Mouse (Mus musculus) layer of hippocampus, adult 2 months (tissue): Measurements from ENCODE around the gene Elf2. TPM values are rescaled to one million over a fixed set of nuclear protein-coding genes. Genes with fewer than 3 reads are reported as not detected.

Experiments used
- DNase-seq, 2 experiments: peaks; one replicate each; pipeline ENCODE4 v3.0.0; 2022; ENCODE audit warnings: low spot score in 2 of 2
- H3K27ac ChIP-seq: fragments of 200-600 bp; 2 replicates; pipeline ENCODE4 v1.8.1; 2022
- H3K4me3 ChIP-seq: fragments of 200-600 bp; 2 replicates; pipeline ENCODE4 v1.8.1; 2022; ENCODE audit warnings: mild to moderate bottlenecking
- CTCF ChIP-seq: fragments of 200-600 bp; conservative IDR thresholded peaks from 2 replicates; pipeline ENCODE4 v1.8.1; 2022; ENCODE audit warnings: antibody characterized with exemption, mild to moderate bottlenecking, moderate library complexity
- total RNA-seq, 2 experiments: library from RNA; stranded (reverse); gene quantifications; 2 replicates each; pipeline ENCODE4 v1.2.3; 2021

The Elf2 gene
- total RNA-seq, 2 experiments from 2014 or later: 54.6 to 54.9 TPM

- TF ChIP-seq CTCF: peak; percentile 59
Observed at GRCm38 (mm10) chr3:51373544-51373943, 33.1 kb upstream of the Elf2 start.

GRCm38 (mm10) chr3:51372883-51373282 lies 32.4 kb upstream of the Elf2 start:
- no peak for TF ChIP-seq CTCF
- no peak overlapping the region for H3K4me3 ChIP-seq
- no peak for DNase-seq
- H3K27ac ChIP-seq: no peak overlapping the region

More at GRCm38 (mm10) chr3:51373544-51373943, 33.1 kb upstream of the Elf2 start:
- Histone ChIP-seq H3K27ac (no peak overlapping the region), H3K4me3 (no peak overlapping the region)
- no peak for DNase-seq

GRCm38 (mm10) chr3:51371826-51372225 lies 31.4 kb upstream of the Elf2 start:
- H3K4me3 ChIP-seq: no peak overlapping the region
- no peak for TF ChIP-seq CTCF

GRCm38 (mm10) chr3:51368011-51368410 lies 27.5 kb upstream of the Elf2 start:
- H3K27ac ChIP-seq: no peak overlapping the region
- no peak for DNase-seq
- no peak for TF ChIP-seq CTCF
- no peak overlapping the region for H3K4me3 ChIP-seq

More at GRCm38 (mm10) chr3:51371826-51372225, 31.4 kb upstream of the Elf2 start:
- DNase-seq: no peak
- H3K27ac ChIP-seq: no peak overlapping the region

- H3K4me3 ChIP-seq: no peak overlapping the region
- no peak for DNase-seq
- TF ChIP-seq CTCF: no peak
- H3K27ac ChIP-seq: no peak overlapping the region
Observed at GRCm38 (mm10) chr3:51366926-51367325, 26.5 kb upstream of the Elf2 start.

- peak overlapping the region; percentile 52 for H3K4me3 ChIP-seq
- no peak for DNase-seq
- TF ChIP-seq CTCF: peak; percentile 46
- peak overlapping the region; percentile 68 for H3K27ac ChIP-seq
Observed at GRCm38 (mm10) chr3:51365517-51365882, 25.0 kb upstream of the Elf2 start.

GRCm38 (mm10) chr3:51364703-51365516 lies 24.4 kb upstream of the Elf2 start:
- DNase-seq: peak; percentile 82 to 90
- Histone ChIP-seq H3K4me3 (peak overlapping the region; percentile 52), H3K27ac (peak overlapping the region; percentile 68)
- TF ChIP-seq CTCF: peak; percentile 88

GRCm38 (mm10) chr3:51361066-51361465 lies 20.6 kb upstream of the Elf2 start:
- TF ChIP-seq CTCF: no peak
- Histone ChIP-seq H3K4me3 (no peak overlapping the region), H3K27ac (no peak overlapping the region)
- DNase-seq: no peak

GRCm38 (mm10) chr3:51359558-51360307 lies 19.3 kb upstream of the Elf2 start:
- no peak for TF ChIP-seq CTCF
- Histone ChIP-seq H3K27ac (no peak overlapping the region), H3K4me3 (no peak overlapping the region; the same call in 1 of the 2 replicates)
- DNase-seq: no peak

GRCm38 (mm10) chr3:51358660-51359557 lies 18.4 kb upstream of the Elf2 start:
- H3K4me3 ChIP-seq: peak overlapping the region; percentile 62
- 0 out of 2 replicates have a peak, but pooled peaks have one; percentile 5 for TF ChIP-seq CTCF
- 0 out of 2 replicates have a peak overlapping the region, but pooled peaks have one; percentile 15 for H3K27ac ChIP-seq
- peak; percentile 31 to 66 for DNase-seq

GRCm38 (mm10) chr3:51358181-51358580 lies 17.7 kb upstream of the Elf2 start:
- peak; percentile 42 to 65 for DNase-seq
- no peak for TF ChIP-seq CTCF
- peak overlapping the region; percentile 62 for H3K4me3 ChIP-seq
- no peak overlapping the region for H3K27ac ChIP-seq

GRCm38 (mm10) chr3:51357624-51358023 lies 17.2 kb upstream of the Elf2 start:
- no peak for DNase-seq
- TF ChIP-seq CTCF: no peak
- H3K4me3 ChIP-seq: no peak overlapping the region; the same call in 1 of the 2 replicates
- no peak overlapping the region for H3K27ac ChIP-seq

GRCm38 (mm10) chr3:51357078-51357477 lies 16.6 kb upstream of the Elf2 start:
- TF ChIP-seq CTCF: no peak
- H3K27ac ChIP-seq: no peak overlapping the region
- H3K4me3 ChIP-seq: no peak overlapping the region
- no peak for DNase-seq
